Mouse (Mus musculus): ENCODE results near the gene Gm49380. TPM values are rescaled to one million over a fixed set of nuclear protein-coding genes. Genes with fewer than 3 reads are reported as not detected.

Gm49380 gene
- polyA plus RNA-seq, 1 experiment from 2014 or later, result 0.29 TPM

DNA sequence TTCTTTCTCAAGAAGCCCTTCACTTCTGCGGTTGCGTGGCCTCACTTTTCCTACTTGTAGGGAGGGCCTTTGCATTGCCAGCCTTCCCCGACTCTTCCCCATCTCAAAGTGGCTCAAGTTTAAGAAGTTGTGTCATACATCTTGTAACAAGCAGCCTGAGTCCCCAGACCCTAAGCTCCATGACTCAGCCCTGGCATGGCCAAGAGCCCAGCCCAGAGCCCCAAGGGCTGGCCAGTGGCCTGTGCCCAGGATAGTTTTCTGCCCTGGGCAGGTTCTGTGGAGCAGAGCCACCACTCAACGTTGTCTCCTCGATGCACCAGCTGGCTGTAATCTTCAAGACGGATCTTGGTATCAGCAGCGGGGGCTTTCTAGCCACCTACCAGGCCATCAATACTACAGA, 8.4 kb downstream of the Gm49380 start:
- 87% methylated on average over 7 of the region's 7 CpGs for WGBS
- Histone ChIP-seq H3K27me3 (replicated peaks; ENCODE audit: insufficient read depth, low read length) (no peaks in the 10 kb centered on the region), H3K36me3 (ENCODE audit: insufficient read depth, low read length) (no peaks in the 10 kb centered on the region)

DNA sequence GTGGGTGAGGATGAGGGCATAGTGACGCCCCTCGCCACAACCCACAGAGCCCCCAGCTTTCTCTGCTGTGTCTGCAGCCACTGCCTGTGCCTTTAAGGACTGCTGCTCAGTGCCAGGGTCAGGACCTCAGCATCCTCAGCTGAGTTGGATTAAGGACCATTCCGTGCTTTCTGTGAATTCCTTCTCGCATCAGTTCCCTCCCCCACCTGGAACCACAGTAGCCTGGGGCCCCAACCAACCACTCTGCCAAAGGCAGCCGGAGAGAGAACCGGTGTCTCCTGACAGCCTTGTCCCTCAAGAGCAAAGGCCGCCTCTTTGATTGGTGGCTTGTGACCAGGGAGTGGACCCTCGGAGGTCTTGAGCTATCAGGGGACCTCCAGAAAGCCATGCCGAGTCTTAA, 11.8 kb downstream of the Gm49380 start, which contains the start of gene Mfrp:
Mfrp (plus strand) TSS at position 240 of the 400 bp plus-strand sequence.
- H3K36me3 ChIP-seq (ENCODE audit: insufficient read depth, low read length), result no peaks in the 10 kb centered on the region
- no peak within 1 kb of the TSS for H3K4me2 ChIP-seq (replicated peaks; ENCODE audit: low read depth, low read length)
- no peak within 1 kb of the TSS for H3K27ac ChIP-seq (ENCODE audit: low read length)
- TF ChIP-seq CTCF (IDR thresholded peaks at IDR 0.05) (no peak), EP300 (IDR thresholded peaks at IDR 0.05) (no peak)
- no peaks in the 10 kb centered on the region for H3K9me3 ChIP-seq (ENCODE audit: low read length)
- DNase-seq (ENCODE audit: low spot score) (no peak), ATAC-seq (no peak)
- WGBS, result 77% methylated on average over 9 of the region's 9 CpGs
- peaks cover 6% of the 10 kb centered on the region; the same call in 1 of the 2 replicates for H3K4me1 ChIP-seq (ENCODE audit: insufficient read depth, low read depth, low read length)
- no peak within 1 kb of the TSS for H3K4me3 ChIP-seq (ENCODE audit: low read depth, low read length)
- no peaks in the 10 kb centered on the region for H3K27me3 ChIP-seq (replicated peaks; ENCODE audit: insufficient read depth, low read length)
- H3K9ac ChIP-seq (replicated peaks; ENCODE audit: low read depth), result no peak within 1 kb of the TSS

More for the DNA sequence above, 8.4 kb downstream of the Gm49380 start:
- TF ChIP-seq CTCF (IDR thresholded peaks at IDR 0.05), result no peak
- no peak for TF ChIP-seq EP300 (IDR thresholded peaks at IDR 0.05)
- Histone ChIP-seq H3K27ac (ENCODE audit: low read length) (no peak overlapping the region), H3K9ac (replicated peaks; ENCODE audit: low read depth) (no peak overlapping the region), H3K4me3 (ENCODE audit: low read depth, low read length) (no peak overlapping the region), H3K4me2 (replicated peaks; ENCODE audit: low read depth, low read length) (no peak overlapping the region), H3K4me1 (ENCODE audit: insufficient read depth, low read depth, low read length) (peaks cover 25% of the 10 kb centered on the region), H3K9me3 (ENCODE audit: low read length) (no peaks in the 10 kb centered on the region)
- no peak for ATAC-seq
- no peak for DNase-seq (ENCODE audit: low spot score)

DNA sequence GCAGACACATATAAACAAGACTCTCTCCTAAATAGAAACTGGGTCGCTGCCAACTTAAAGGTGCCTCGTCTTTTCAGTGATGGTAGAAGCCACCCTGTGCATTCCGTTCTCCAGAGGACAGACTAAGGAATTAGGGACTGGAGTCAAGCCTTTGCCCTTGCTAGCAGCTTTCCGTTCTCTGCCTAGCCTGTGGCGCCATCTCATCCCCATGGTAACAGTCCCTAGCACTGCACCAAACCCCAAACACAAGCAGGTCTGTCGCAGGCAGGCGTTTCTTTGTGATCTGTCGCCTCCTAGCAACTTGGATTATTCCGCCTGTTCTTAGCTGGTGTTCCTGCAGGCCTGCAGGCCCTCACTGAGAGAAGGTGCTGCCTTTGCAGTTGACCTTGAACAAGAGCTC, 16.8 kb downstream of the Gm49380 start:
- Histone ChIP-seq H3K27ac (ENCODE audit: low read length) (no peak overlapping the region), H3K9me3 (ENCODE audit: low read length) (no peaks in the 10 kb centered on the region), H3K27me3 (replicated peaks; ENCODE audit: insufficient read depth, low read length) (no peaks in the 10 kb centered on the region), H3K4me1 (ENCODE audit: insufficient read depth, low read depth, low read length) (no peaks in the 10 kb centered on the region), H3K36me3 (ENCODE audit: insufficient read depth, low read length) (no peaks in the 10 kb centered on the region), H3K9ac (replicated peaks; ENCODE audit: low read depth) (no peak overlapping the region), H3K4me3 (ENCODE audit: low read depth, low read length) (no peak overlapping the region), H3K4me2 (replicated peaks; ENCODE audit: low read depth, low read length) (no peak overlapping the region)
- WGBS, result 49% methylated on average over 9 of the region's 9 CpGs
- ATAC-seq, result peak; percentile 23; the same call in 1 of the 2 replicates
- TF ChIP-seq EP300 (IDR thresholded peaks at IDR 0.05) (no peak), CTCF (IDR thresholded peaks at IDR 0.05) (no peak)
- DNase-seq (ENCODE audit: low spot score), result no peak

DNA sequence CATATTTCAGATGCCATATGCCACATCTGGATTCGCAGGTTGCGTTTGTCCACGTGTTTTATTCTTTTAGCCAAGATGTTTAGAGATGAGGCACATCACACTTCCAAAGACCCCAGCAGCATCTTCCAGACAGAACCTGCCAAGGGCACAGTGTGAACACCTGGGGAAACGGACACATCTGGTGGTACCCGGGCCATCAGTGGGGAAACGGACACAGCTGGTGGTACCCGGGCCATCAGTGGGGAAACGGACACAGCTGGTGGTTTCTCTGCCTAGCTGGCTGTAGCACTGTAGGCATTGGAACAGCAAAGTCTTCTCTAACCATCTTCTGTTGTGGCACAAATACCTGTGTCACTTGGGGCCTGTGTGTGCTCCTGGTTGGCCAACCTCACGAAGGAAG, 17.5 kb downstream of the Gm49380 start:
- Histone ChIP-seq H3K4me3 (ENCODE audit: low read depth, low read length) (no peak overlapping the region), H3K27ac (ENCODE audit: low read length) (no peak overlapping the region), H3K27me3 (replicated peaks; ENCODE audit: insufficient read depth, low read length) (no peaks in the 10 kb centered on the region), H3K9ac (replicated peaks; ENCODE audit: low read depth) (no peak overlapping the region), H3K4me2 (replicated peaks; ENCODE audit: low read depth, low read length) (no peak overlapping the region), H3K36me3 (ENCODE audit: insufficient read depth, low read length) (0 out of 2 replicates have a peak, but pooled peaks cover 5% of the 10 kb centered on the region), H3K4me1 (ENCODE audit: insufficient read depth, low read depth, low read length) (no peaks in the 10 kb centered on the region), H3K9me3 (ENCODE audit: low read length) (no peaks in the 10 kb centered on the region)
- no peak for TF ChIP-seq EP300 (IDR thresholded peaks at IDR 0.05)
- TF ChIP-seq CTCF (IDR thresholded peaks at IDR 0.05), result no peak
- 90% methylated on average over 9 of the region's 9 CpGs for WGBS
- DNase-seq (ENCODE audit: low spot score) (no peak), ATAC-seq (no peak)

DNA sequence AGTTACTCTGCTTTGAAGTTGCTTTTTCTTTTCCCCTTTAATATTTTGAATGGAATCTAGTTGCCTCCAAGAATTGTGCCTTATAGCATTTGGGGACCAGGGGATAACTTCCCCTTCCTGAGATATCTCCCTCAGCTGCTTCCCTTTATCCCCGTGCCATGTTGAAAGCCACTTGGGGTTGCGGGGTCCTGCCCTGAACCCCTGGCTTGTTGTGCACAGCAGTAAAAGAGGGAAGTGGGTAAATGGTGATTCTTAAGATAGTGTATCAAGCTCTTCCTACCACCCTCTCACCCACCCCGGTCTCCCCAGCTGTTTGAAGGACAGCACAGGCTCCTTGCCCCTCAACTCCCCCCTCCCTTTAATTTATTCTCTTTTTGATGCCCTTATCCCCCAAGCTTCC, 18.6 kb downstream of the Gm49380 start:
- ATAC-seq (no peak), DNase-seq (ENCODE audit: low spot score) (no peak)
- no peak overlapping the region for H3K9ac ChIP-seq (replicated peaks; ENCODE audit: low read depth)
- H3K27me3 ChIP-seq (replicated peaks; ENCODE audit: insufficient read depth, low read length), result no peaks in the 10 kb centered on the region
- H3K27ac ChIP-seq (ENCODE audit: low read length), result no peak overlapping the region
- H3K4me1 ChIP-seq (ENCODE audit: insufficient read depth, low read depth, low read length), result no peaks in the 10 kb centered on the region
- H3K36me3 ChIP-seq (ENCODE audit: insufficient read depth, low read length), result 0 out of 2 replicates have a peak, but pooled peaks cover 5% of the 10 kb centered on the region
- TF ChIP-seq CTCF (IDR thresholded peaks at IDR 0.05), result no peak
- no peak for TF ChIP-seq EP300 (IDR thresholded peaks at IDR 0.05)
- H3K9me3 ChIP-seq (ENCODE audit: low read length), result no peaks in the 10 kb centered on the region
- no peak overlapping the region for H3K4me2 ChIP-seq (replicated peaks; ENCODE audit: low read depth, low read length)
- no peak overlapping the region for H3K4me3 ChIP-seq (ENCODE audit: low read depth, low read length)
- WGBS, result 81% methylated on average over 3 of the region's 3 CpGs

DNA sequence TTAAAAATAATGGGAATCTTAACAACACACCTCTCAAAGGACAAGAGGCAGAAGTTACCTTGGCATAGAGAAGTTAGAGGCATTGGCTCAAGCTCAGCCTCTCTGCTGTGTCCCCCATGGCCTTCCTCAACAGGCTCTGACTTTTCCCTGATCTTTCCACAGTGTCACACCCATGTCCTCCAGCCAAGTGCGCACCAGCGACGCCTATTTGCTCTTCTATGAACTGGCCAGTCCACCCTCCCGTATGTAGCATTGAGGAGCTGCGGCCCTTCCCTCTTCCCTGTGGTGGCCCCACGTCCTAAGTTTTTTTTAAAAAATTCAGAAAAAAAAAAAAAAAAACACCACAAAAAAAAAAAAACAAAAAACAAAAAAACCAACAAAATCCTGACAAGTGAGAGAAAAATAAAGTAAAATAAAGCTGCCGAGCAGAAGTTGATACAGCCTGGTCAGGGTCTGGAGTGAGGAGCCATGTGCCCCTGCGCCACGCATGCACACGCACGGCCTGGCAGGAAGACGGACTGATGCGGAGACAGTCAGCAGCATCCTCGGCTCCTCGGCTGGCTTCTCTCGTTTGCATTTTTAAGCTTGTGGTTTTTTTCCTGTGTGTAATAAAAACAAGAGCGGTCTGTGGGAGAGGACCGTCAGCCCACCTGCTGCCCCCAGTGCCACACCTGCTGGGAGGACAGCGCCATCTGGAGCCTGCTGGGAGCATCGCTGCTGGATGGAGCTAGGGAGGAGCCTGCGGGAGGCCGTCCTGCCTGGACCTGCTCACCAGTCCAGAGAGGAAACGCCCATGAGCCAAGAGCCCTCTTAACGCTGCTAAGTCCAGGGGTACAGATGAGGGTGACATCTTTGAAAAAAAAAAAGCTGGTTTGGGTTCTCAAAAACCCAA, 19.4 kb downstream of the Gm49380 start:
- ATAC-seq (peak; percentile 80), DNase-seq (ENCODE audit: low spot score) (peak; percentile 75)
- TF ChIP-seq CTCF (IDR thresholded peaks at IDR 0.05) (peak; percentile 88), EP300 (IDR thresholded peaks at IDR 0.05) (no peak)
- Histone ChIP-seq H3K4me1 (ENCODE audit: insufficient read depth, low read depth, low read length) (no peaks in the 10 kb centered on the region), H3K9ac (replicated peaks; ENCODE audit: low read depth) (no peak overlapping the region), H3K9me3 (ENCODE audit: low read length) (no peaks in the 10 kb centered on the region), H3K27ac (ENCODE audit: low read length) (no peak overlapping the region), H3K36me3 (ENCODE audit: insufficient read depth, low read length) (0 out of 2 replicates have a peak, but pooled peaks cover 5% of the 10 kb centered on the region), H3K27me3 (replicated peaks; ENCODE audit: insufficient read depth, low read length) (no peaks in the 10 kb centered on the region), H3K4me3 (ENCODE audit: low read depth, low read length) (no peak overlapping the region), H3K4me2 (replicated peaks; ENCODE audit: low read depth, low read length) (no peak overlapping the region)
- WGBS, result 37% methylated on average over 24 of the region's 24 CpGs

Measured in lung, postnatal 0 days (tissue).